Mouse (Mus musculus) intestine, embryonic 16.5 days (tissue): Measurements from ENCODE around the gene Mgat4c. TPM values are rescaled to one million over a fixed set of nuclear protein-coding genes. Genes with fewer than 3 reads are reported as not detected.

Experiments used
- ATAC-seq: fragments of 200-750 bp; cut with Nextera tagmentation; 2 replicates; pipeline ENCODE4 v1.8.0; 2017; ENCODE audit warnings: moderate TSS enrichment, moderate library complexity
- H3K27ac ChIP-seq: fragments of 300-500 bp; sonication (generic); 2 replicates; pipeline ENCODE4 v1.5.1; 2014; ENCODE audit warnings: mild to moderate bottlenecking, low read length
- H3K27me3 ChIP-seq: fragments of 300-500 bp; sonication (generic); replicated peaks from 2 replicates; pipeline ENCODE4 v1.6.1; 2014; ENCODE audit warnings: low read length, control low read depth, mixed read lengths; ENCODE audit not compliant: control insufficient read depth, insufficient read depth
- H3K36me3 ChIP-seq: fragments of 300-500 bp; sonication (generic); 2 replicates; pipeline ENCODE4 v1.6.1; 2014; ENCODE audit warnings: low read length, control low read depth; ENCODE audit not compliant: control insufficient read depth, insufficient read depth
- H3K4me1 ChIP-seq: fragments of 300-500 bp; sonication (generic); 2 replicates; pipeline ENCODE4 v1.6.1; 2014; ENCODE audit warnings: low read length, control low read depth, mixed read lengths; ENCODE audit not compliant: control insufficient read depth, insufficient read depth
- H3K4me2 ChIP-seq: fragments of 300-500 bp; sonication (generic); 2 replicates; pipeline ENCODE4 v1.6.1; 2014; ENCODE audit warnings: low read depth, low read length, control low read depth
- H3K4me3 ChIP-seq: fragments of 300-500 bp; sonication (generic); 2 replicates; pipeline ENCODE4 v1.5.1; 2014; ENCODE audit warnings: mild to moderate bottlenecking, low read length
- H3K9ac ChIP-seq: fragments of 300-500 bp; sonication (generic); 2 replicates; pipeline ENCODE4 v1.6.1; 2014; ENCODE audit warnings: low read depth, low read length
- H3K9me3 ChIP-seq: fragments of 300-500 bp; sonication (generic); 2 replicates; pipeline ENCODE4 v1.6.1; 2016; ENCODE audit warnings: low read length, control low read depth; ENCODE audit not compliant: control insufficient read depth
- WGBS: fragments of 180-500 bp; shearing (Covaris S2); extraction: QIAGEN DNeasy Blood & Tissue Kit; methylation state at CpG from one replicate; pipeline ENCODE4 v1.1.7; 2014; 5-methylcytosine and 5-hydroxymethylcytosine counted together
- polyA plus RNA-seq: library from polyadenylated mRNA; unstranded; fragments of >200 nt; fragmentation: Nextera tagmentation; extraction: Ambion mirVana; gene quantifications from 2 replicates; pipeline ENCODE4 v1.2.1, GENCODE M21; 2015

The Mgat4c gene
- polyA plus RNA-seq, 1 experiment from 2014 or later: 20.1 TPM

DNA sequence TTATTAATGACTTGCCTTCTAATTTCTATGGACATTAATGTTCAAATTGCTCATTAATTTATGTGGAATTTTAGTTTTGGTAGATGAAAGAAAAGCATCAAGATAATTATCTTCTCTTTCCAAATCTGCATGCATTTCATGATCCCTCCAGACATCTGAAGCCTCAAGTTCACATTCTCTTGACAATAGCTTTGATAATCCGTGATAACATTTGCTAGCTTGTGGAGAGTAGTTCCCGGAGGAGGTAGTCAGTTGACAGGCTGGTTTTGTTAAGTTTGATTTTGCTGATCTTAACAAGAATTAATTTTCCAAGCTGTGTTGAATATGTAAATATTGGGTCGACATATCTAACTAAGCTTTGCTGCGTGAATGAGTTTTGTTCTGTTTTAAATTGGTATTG lies 515.6 kb downstream of the Mgat4c start:
- Histone ChIP-seq H3K4me1 (no peaks in the 10 kb centered on the region), H3K27me3 (no peaks in the 10 kb centered on the region), H3K9ac (no peak overlapping the region), H3K9me3 (no peaks in the 10 kb centered on the region), H3K27ac (no peak overlapping the region), H3K4me3 (no peak overlapping the region), H3K36me3 (no peaks in the 10 kb centered on the region), H3K4me2 (no peak overlapping the region)
- WGBS: 86% methylated on average over 4 of the region's 4 CpGs
- no peak for ATAC-seq

DNA sequence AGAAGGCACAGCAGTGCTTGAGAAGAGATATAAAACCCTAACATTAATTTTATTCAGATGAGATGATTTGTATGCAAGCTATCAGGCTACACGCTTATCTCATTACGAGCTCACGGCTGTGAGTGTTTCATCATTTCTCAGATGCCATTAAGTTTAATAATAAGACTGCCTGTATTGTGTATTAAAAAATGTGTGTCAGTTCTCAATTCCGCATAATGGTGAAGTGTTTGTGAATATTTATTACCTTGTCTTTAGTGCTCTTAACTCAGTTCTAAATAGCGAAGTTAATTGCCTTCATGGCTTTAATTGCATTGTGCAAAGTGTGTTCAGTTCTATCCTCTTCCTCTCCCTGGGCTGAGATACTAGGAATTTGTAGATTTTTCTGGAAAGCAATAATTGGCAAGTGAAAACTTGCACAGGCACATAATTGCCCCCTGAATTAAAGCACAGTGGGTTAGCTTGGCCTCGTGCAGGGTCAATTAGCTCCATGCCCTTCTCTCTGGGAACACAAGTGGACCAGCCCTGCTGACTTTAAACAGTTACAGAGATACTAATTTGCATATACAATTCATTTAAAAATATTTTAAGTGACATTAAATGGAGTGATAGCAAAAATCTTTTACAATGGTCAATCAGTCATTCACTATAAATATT lies 557.4 kb downstream of the Mgat4c start:
- Histone ChIP-seq H3K27me3 (no peaks in the 10 kb centered on the region), H3K36me3 (no peaks in the 10 kb centered on the region), H3K4me2 (no peak overlapping the region), H3K9me3 (no peaks in the 10 kb centered on the region), H3K4me3 (no peak overlapping the region), H3K4me1 (no peaks in the 10 kb centered on the region), H3K9ac (no peak overlapping the region), H3K27ac (no peak overlapping the region)
- no peak for ATAC-seq
- 76% methylated on average over 6 of the region's 6 CpGs for WGBS

DNA sequence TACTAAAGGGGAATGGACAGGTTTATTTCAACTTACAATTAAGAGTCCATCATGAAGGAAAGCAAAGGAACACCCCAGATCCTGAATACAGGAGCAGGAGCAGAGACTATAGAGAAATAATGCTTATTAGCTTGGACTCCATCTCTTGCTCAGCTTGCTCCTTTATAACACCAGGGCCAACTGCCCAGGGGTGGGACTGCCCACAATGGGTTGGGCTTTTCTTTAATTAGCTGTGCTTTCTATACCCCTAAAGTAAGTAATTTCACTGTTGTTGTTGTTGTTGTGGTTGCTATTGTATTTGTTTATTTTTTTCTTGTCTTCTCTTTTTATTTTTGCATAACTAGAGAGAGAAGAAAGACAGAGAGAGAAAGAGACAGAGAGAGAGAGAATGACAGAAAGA lies 562.6 kb downstream of the Mgat4c start:
- H3K9me3 ChIP-seq: no peaks in the 10 kb centered on the region
- H3K4me2 ChIP-seq: no peak overlapping the region
- no peaks in the 10 kb centered on the region for H3K27me3 ChIP-seq
- H3K36me3 ChIP-seq: no peaks in the 10 kb centered on the region
- no peak overlapping the region for H3K4me3 ChIP-seq
- ATAC-seq: no peak
- no peaks in the 10 kb centered on the region for H3K4me1 ChIP-seq
- no peak overlapping the region for H3K27ac ChIP-seq
- no peak overlapping the region for H3K9ac ChIP-seq

DNA sequence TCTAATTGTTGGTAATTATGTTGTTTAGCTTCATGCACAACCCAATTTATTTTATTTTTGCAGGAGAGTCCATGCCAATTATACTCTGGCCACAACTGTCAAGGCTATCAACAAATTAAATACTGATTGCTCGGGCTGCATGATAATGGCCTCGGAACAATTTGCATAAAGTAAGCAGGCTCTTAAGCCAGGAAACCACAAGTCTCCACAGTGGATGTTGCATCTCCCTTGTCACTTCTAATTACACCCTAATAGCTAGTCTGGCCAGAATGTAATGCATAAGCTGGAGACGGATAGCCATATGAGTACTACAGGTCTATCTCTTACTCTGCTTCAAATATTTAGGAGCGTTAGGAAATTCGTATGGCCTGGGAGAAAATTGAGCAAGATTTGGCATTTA lies 563.3 kb downstream of the Mgat4c start:
- ATAC-seq: no peak

DNA sequence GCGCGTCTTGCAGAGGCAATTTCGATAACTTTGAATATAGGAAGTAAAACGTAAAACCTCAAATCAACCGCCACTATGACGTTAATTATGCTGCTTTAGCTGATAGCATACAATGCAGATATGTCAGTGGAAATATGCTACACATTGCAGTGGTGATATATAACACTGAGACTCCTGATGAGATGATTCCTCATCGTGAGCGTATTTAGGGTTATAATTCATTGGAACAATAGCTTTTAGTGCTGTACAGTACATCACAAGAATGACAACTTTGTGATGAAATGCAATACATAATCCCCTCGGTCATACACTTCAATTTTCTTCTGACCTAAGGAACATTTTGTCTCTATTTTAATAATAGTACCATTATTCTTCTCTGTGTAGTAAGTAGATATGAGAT lies 564.0 kb downstream of the Mgat4c start:
- Histone ChIP-seq H3K27ac (no peak overlapping the region), H3K4me1 (no peaks in the 10 kb centered on the region), H3K36me3 (no peaks in the 10 kb centered on the region), H3K4me2 (no peak overlapping the region), H3K27me3 (no peaks in the 10 kb centered on the region), H3K9ac (no peak overlapping the region), H3K9me3 (no peaks in the 10 kb centered on the region), H3K4me3 (no peak overlapping the region)
- 83% methylated on average over 9 of the region's 9 CpGs for WGBS
- ATAC-seq: no peak

More for the DNA sequence above, 563.3 kb downstream of the Mgat4c start:
- Histone ChIP-seq H3K4me3 (no peak overlapping the region), H3K4me1 (no peaks in the 10 kb centered on the region), H3K9ac (no peak overlapping the region), H3K9me3 (no peaks in the 10 kb centered on the region), H3K4me2 (no peak overlapping the region), H3K27me3 (no peaks in the 10 kb centered on the region), H3K27ac (no peak overlapping the region), H3K36me3 (no peaks in the 10 kb centered on the region)
- 73% methylated on average over 5 of the region's 5 CpGs for WGBS

DNA sequence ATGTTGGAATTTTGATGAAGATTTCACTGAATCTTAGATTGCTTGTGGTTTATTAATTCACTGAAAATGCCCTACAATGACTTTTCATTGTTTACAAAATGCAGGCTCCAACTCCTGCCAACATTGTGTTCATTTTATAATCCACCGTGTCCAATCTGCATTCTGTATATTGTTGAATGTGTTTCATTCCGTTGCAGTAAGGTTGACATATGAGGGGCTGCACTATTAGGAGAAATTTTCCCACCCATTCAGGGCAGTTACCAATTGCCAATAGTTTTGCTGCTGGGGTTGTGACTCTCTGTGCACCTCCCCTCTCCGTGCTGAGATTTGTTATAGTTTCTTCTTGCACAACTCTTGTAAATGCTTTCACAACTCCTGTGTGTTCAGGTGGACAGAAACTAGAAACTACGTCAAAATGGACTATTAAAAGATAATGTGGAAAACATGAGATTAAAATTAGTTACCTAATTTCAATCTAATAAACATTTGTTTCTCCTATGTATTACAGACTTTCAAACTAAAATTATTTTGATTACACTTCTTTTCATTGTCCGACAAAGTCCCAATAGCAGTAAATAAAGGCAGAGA lies 627.7 kb downstream of the Mgat4c start:
- Histone ChIP-seq H3K4me3 (no peak overlapping the region), H3K9ac (no peak overlapping the region), H3K27ac (no peak overlapping the region), H3K4me1 (no peaks in the 10 kb centered on the region), H3K9me3 (no peaks in the 10 kb centered on the region), H3K27me3 (no peaks in the 10 kb centered on the region), H3K4me2 (no peak overlapping the region), H3K36me3 (no peaks in the 10 kb centered on the region)
- no peak for ATAC-seq
- WGBS: 77% methylated on average over 5 of the region's 5 CpGs

DNA sequence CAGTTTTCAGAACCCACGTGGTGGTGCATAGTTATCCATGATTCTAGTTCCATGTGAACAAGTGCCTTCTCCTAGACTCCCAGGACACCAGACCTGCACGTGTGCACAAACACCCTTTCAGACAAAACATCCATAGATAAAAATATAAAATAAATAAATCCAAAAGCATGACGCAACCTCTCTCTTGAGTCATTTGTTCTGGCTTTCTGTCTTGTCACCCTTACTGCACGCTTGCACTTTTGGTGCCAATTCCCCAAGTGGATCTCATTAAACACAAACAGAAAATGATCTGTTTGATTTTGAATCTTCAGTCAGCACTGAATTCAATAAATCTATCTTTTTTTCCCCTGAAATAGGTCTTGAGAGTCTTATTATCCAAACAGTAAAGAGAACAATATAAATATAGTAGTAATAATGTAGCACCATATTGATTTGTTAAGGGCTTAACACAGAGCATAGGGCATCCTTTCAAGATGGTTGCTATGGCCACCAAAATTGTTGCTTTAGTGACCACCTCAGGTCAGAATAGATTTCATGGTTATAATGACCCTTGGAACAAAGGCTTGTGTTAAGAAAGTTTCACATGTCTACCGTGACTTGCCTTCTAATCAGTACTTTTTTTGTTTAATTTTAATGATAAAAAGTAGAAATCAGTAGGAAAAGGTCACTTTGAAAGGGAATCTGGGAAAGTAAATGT lies 684.5 kb downstream of the Mgat4c start:
- H3K27ac ChIP-seq: no peak overlapping the region
- no peak for ATAC-seq
- no peak overlapping the region for H3K4me3 ChIP-seq
- no peak overlapping the region for H3K9ac ChIP-seq
- H3K4me1 ChIP-seq: no peaks in the 10 kb centered on the region
- H3K4me2 ChIP-seq: no peak overlapping the region
- 64% methylated on average over 5 of the region's 5 CpGs for whole genome bisulfite sequencing
- H3K9me3 ChIP-seq: no peaks in the 10 kb centered on the region
- H3K27me3 ChIP-seq: no peaks in the 10 kb centered on the region
- H3K36me3 ChIP-seq: no peaks in the 10 kb centered on the region

DNA sequence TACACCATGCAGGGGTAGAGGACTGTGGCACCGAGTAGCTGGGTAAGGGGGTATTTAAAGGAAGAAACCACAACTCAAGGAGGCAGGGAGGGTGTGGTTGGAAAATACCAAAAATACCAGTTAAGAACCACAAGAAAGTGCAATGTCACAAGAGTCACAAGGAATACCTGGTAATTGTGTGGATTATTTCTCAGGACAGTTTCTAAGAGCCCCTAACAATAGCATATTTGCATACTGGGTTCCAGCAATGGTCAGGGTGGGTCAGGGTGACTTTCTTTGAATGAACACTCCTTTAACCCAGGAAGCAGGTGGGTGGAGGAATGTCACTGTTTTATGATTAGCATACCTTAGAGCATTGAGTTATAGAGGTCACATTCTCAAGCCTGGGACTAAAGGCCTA lies 689.3 kb downstream of the Mgat4c start:
- 81% methylated on average over 1 of the region's 1 CpGs for WGBS

DNA sequence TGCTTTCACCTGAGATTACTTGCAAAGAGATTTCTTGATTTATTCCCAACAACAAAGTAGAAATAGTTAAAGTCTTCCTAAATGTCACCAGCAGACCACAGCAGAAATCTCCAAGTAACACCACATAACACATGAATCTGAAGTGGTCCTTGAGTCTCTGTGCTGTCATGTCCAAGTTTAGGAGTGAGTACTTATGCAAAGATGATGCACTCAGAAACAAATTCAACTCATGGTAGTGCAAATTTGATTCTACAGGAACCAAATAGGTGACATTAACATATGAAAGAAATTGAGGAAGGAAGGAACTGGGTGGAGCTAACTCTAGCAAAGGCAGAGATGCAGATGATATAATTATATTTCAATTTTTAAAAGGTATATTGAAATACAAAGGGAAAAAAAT lies 690.8 kb downstream of the Mgat4c start:
- H3K9me3 ChIP-seq: no peaks in the 10 kb centered on the region
- no peak overlapping the region for H3K9ac ChIP-seq
- H3K27ac ChIP-seq: no peak overlapping the region
- H3K4me3 ChIP-seq: no peak overlapping the region
- no peak overlapping the region for H3K4me2 ChIP-seq
- no peaks in the 10 kb centered on the region for H3K4me1 ChIP-seq
- no peaks in the 10 kb centered on the region for H3K36me3 ChIP-seq
- H3K27me3 ChIP-seq: no peaks in the 10 kb centered on the region
- ATAC-seq: no peak

More for the DNA sequence above, 689.3 kb downstream of the Mgat4c start:
- Histone ChIP-seq H3K9me3 (no peaks in the 10 kb centered on the region), H3K36me3 (no peaks in the 10 kb centered on the region), H3K27me3 (no peaks in the 10 kb centered on the region), H3K4me2 (no peak overlapping the region), H3K9ac (no peak overlapping the region), H3K27ac (no peak overlapping the region), H3K4me1 (no peaks in the 10 kb centered on the region), H3K4me3 (no peak overlapping the region)
- no peak for ATAC-seq
